Mouse (Mus musculus): ENCODE measurements around the gene Vmn2r9. TPM values are rescaled to one million over a fixed set of nuclear protein-coding genes. Genes with fewer than 3 reads are reported as not detected.
"Not testable (repeated sequence)": the region's sequence is repeated elsewhere in the genome, so short reads cannot be mapped to it uniquely, and the experiment has no call there.

Vmn2r9 gene
- not detected for total RNA-seq (2021)
- long read RNA-seq, experiment 1 = 0 reads
- long read RNA-seq, experiment 2 = 0 reads

- not testable (repeated sequence) for DNase-seq, H3K4me3 ChIP-seq, H3K27ac ChIP-seq
- intact Hi-C loops (cut with DNase I) = loop anchor here (10.0 kb wide), 1 partner anchor 232 kb away; no protein-coding TSS in a partner anchor
These were observed at the start of gene Vmn2r9 for GRCm38 (mm10) chr5:108852501-108852900. Gene Vmn2r9 (minus strand): TSS chr5:108852601.

GRCm38 (mm10) chr5:108866746-108867145, 14.3 kb upstream of the Vmn2r9 start:
- H3K4me3 ChIP-seq; H3K27ac ChIP-seq; DNase-seq; intact Hi-C loops (cut with DNase I): not testable (repeated sequence)
- peak; percentile 25; the same call in 1 of the 2 replicates for TF ChIP-seq CTCF (IDR thresholded peaks at IDR 0.05)

- Histone ChIP-seq H3K4me3 (no peak overlapping the region), H3K27ac (no peak overlapping the region)
- intact Hi-C loops (cut with DNase I) = no loop called here
- DNase-seq = no peak
- no peak for TF ChIP-seq CTCF (IDR thresholded peaks at IDR 0.05)
These were observed 2.9 kb downstream of the Vmn2r9 start for GRCm38 (mm10) chr5:108849466-108849865.

GRCm38 (mm10) chr5:108836156-108836555, 16.2 kb downstream of the Vmn2r9 start:
- no peak overlapping the region for H3K27ac ChIP-seq
- no peak for TF ChIP-seq CTCF (IDR thresholded peaks at IDR 0.05)
- H3K4me3 ChIP-seq = no peak overlapping the region
- DNase-seq = no peak
- intact Hi-C loops (cut with DNase I) = no loop called here

GRCm38 (mm10) chr5:108823276-108823675, 29.1 kb downstream of the Vmn2r9 start:
- no peak for DNase-seq
- TF ChIP-seq CTCF (IDR thresholded peaks at IDR 0.05) = no peak
- no peak overlapping the region for H3K27ac ChIP-seq
- no peak overlapping the region for H3K4me3 ChIP-seq
- intact Hi-C loops (cut with DNase I) = no loop called here

- intact Hi-C loops (cut with DNase I); H3K27ac ChIP-seq; DNase-seq; H3K4me3 ChIP-seq: not testable (repeated sequence)
These were observed 43.7 kb downstream of the Vmn2r9 start, which contains the start of gene Vmn2r8 for GRCm38 (mm10) chr5:108808750-108809149. Gene Vmn2r8 (minus strand): TSS chr5:108808850.

- H3K4me3 ChIP-seq = no peak overlapping the region
- no peak for TF ChIP-seq CTCF (IDR thresholded peaks at IDR 0.05)
- intact Hi-C loops (cut with DNase I) = no loop called here
- H3K27ac ChIP-seq = no peak overlapping the region
- DNase-seq = no peak
These were observed 48.8 kb downstream of the Vmn2r9 start for GRCm38 (mm10) chr5:108803646-108804045.

- H3K4me3 ChIP-seq; intact Hi-C loops (cut with DNase I); DNase-seq; H3K27ac ChIP-seq: not testable (repeated sequence)
These were observed 57.1 kb downstream of the Vmn2r9 start, which contains the start of gene Tmed11 for GRCm38 (mm10) chr5:108795263-108795662. Gene Tmed11 (minus strand): TSS chr5:108795363.

- H3K27ac ChIP-seq; DNase-seq; intact Hi-C loops (cut with DNase I); H3K4me3 ChIP-seq: not testable (repeated sequence)
These were observed 62.0 kb downstream of the Vmn2r9 start for GRCm38 (mm10) chr5:108790385-108790784.

Other genes with a start within 250 kb of the Vmn2r9 start
- gene Gak, start 222.8 kb downstream of the Vmn2r9 start, total RNA-seq (2021) = 10 to 100 TPM; 14.2 to 14.3 TPM
- gene Tmem175, start 222.8 kb downstream of the Vmn2r9 start, total RNA-seq (2021) = 1 to 10 TPM; 7.8 to 8.0 TPM
- 10 to 100 TPM; 11.8 to 12.5 TPM for gene Idua, start 192.3 kb downstream of the Vmn2r9 start, total RNA-seq (2021)
- 1 to 10 TPM; 3.9 to 4.6 TPM for gene Dgkq, start 182.9 kb downstream of the Vmn2r9 start, total RNA-seq (2021)
- not detected for gene Slc26a1, start 177.0 kb downstream of the Vmn2r9 start, total RNA-seq (2021)
- gene Fgfrl1, start 160.2 kb downstream of the Vmn2r9 start, total RNA-seq (2021) = 10 to 100 TPM; 18.0 to 45.2 TPM
- not detected for gene Rnf212, start 77.6 kb downstream of the Vmn2r9 start, total RNA-seq (2021)
- gene Tmed11, start 57.2 kb downstream of the Vmn2r9 start, total RNA-seq (2021) = not detected
- gene Vmn2r8, start 43.8 kb downstream of the Vmn2r9 start, total RNA-seq (2021) = not detected
- not detected for gene Vmn2r10, start 153.9 kb upstream of the Vmn2r9 start, total RNA-seq (2021)
- gene Vmn2r11, start 207.0 kb upstream of the Vmn2r9 start, total RNA-seq (2021) = not detected
- gene Vmn2r12, start 245.3 kb upstream of the Vmn2r9 start, total RNA-seq (2021) = not detected